Mouse (Mus musculus) kidney, adult 2 months (tissue): ENCODE data around the gene Serp1. TPM values are rescaled to one million over a fixed set of nuclear protein-coding genes. Genes with fewer than 3 reads are reported as not detected.

Source experiments
- DNase-seq: peaks from one replicate; pipeline ENCODE4 v3.0.0; 2021
- H3K27ac ChIP-seq: fragments of 200-500 bp; 2 replicates; pipeline ENCODE4 v1.5.1; 2012; ENCODE audit warnings: low read depth, low read length, control low read depth, inconsistent platforms; ENCODE audit not compliant: insufficient read depth
- H3K27me3 ChIP-seq: fragments of 200-500 bp; replicated peaks from 2 replicates; pipeline ENCODE4 v1.6.1; 2012; ENCODE audit warnings: mild to moderate bottlenecking, moderate library complexity, low read length, inconsistent platforms; ENCODE audit not compliant: control insufficient read depth, insufficient read depth
- H3K36me3 ChIP-seq: fragments of 200-500 bp; 2 replicates; pipeline ENCODE4 v1.6.1; 2012; ENCODE audit warnings: mild to moderate bottlenecking, moderate library complexity, low read length, inconsistent platforms; ENCODE audit not compliant: control insufficient read depth, insufficient read depth
- H3K4me1 ChIP-seq: fragments of 200-500 bp; 2 replicates; pipeline ENCODE4 v1.6.1; 2011; ENCODE audit warnings: low read length; ENCODE audit not compliant: control insufficient read depth, insufficient read depth
- H3K4me3 ChIP-seq: fragments of 200-500 bp; 2 replicates; pipeline ENCODE4 v1.5.1; 2011; ENCODE audit warnings: mild to moderate bottlenecking, low read depth, low read length, control low read depth; ENCODE audit not compliant: insufficient read depth
- CTCF ChIP-seq: fragments of 200-500 bp; conservative IDR thresholded peaks from 2 replicates; pipeline ENCODE4 v1.5.1; 2011; ENCODE audit warnings: low read depth, mild to moderate bottlenecking, control low read depth, low read length, moderate library complexity, mixed read lengths; ENCODE audit not compliant: insufficient read depth, insufficient read length
- POLR2A ChIP-seq: fragments of 200-500 bp; IDR thresholded peaks from one replicate; pipeline ENCODE4 v1.6.1; 2011; ENCODE audit warnings: low read depth, low read length, control low read depth
- WGBS: fragments of 180-500 bp; shearing (Covaris S2); methylation state at CpG from one replicate; pipeline ENCODE4 v1.1.7; 2018; 5-methylcytosine and 5-hydroxymethylcytosine counted together
- polyA plus RNA-seq: library from polyadenylated mRNA; depleted of rRNA; stranded (reverse); fragments of >200 nt; gene quantifications from 2 replicates; pipeline ENCODE4 v1.2.3, GENCODE M21; 2012

The Serp1 gene
- polyA plus RNA-seq, 1 experiment = 32.7 TPM

DNA sequence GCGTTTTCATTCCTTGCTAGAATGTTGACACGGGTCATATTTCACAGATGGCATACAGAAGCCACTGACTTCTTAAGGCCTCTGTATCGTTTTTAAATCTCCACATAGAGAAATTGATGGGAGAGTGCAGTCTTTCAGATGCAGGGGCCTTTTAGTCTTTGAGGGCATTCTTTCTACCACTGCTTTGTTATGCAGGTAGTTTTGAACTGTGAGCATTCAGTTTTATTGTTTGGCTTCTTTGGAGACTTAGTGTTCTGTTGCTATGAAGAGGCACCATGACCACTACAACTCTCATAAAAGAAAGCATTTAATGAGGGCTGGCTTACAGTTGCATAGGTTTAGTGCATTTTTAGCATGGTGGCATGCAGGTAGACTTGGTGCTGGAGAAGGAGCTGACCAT is 10.9 kb upstream of the Serp1 start:
- no peak overlapping the region for H3K27ac ChIP-seq
- DNase-seq = no peak
- no peaks in the 10 kb centered on the region for H3K27me3 ChIP-seq
- no peak overlapping the region for H3K4me3 ChIP-seq
- H3K36me3 ChIP-seq = peaks cover 2% of the 10 kb centered on the region; the same call in 1 of the 2 replicates
- TF ChIP-seq POLR2A (no peak), CTCF (no peak)
- 81% methylated on average over 3 of the region's 3 CpGs for WGBS
- H3K4me1 ChIP-seq = no peaks in the 10 kb centered on the region

GRCm38 (mm10) chr3:58526408-58526737 is 681 bp upstream of the Serp1 start:
- Histone ChIP-seq H3K27ac (no peak overlapping the region), H3K4me3 (peak overlapping the region; percentile 76), H3K36me3 (peaks cover 3% of the 10 kb centered on the region), H3K27me3 (no peaks in the 10 kb centered on the region), H3K4me1 (0 out of 2 replicates have a peak, but pooled peaks cover 2% of the 10 kb centered on the region)
- TF ChIP-seq POLR2A = no peak
- TF ChIP-seq CTCF = no peak
- DNase-seq = no peak
- 6% methylated on average over 4 of the region's 4 CpGs for WGBS

- no peak for TF ChIP-seq POLR2A
- TF ChIP-seq CTCF = no peak
- peak overlapping the region; percentile 95 for H3K4me3 ChIP-seq
- under 1% methylated on average over 40 of the region's 40 CpGs for WGBS
- 0 out of 2 replicates have a peak, but pooled peaks cover 2% of the 10 kb centered on the region for H3K4me1 ChIP-seq
- H3K27ac ChIP-seq = peak overlapping the region; percentile 93
- no peak for DNase-seq
- H3K36me3 ChIP-seq = peaks cover 5% of the 10 kb centered on the region
- H3K27me3 ChIP-seq = no peaks in the 10 kb centered on the region
Observed at GRCm38 (mm10) chr3:58525166-58525565, 526 bp downstream of the Serp1 start.

GRCm38 (mm10) chr3:58524246-58524645 is 1.4 kb downstream of the Serp1 start:
- no peak for TF ChIP-seq CTCF
- no peak for TF ChIP-seq POLR2A
- peaks cover 5% of the 10 kb centered on the region for H3K36me3 ChIP-seq
- peak overlapping the region; percentile 95 for H3K4me3 ChIP-seq
- H3K27me3 ChIP-seq = no peaks in the 10 kb centered on the region
- peak; percentile 31 for DNase-seq
- WGBS = 22% methylated on average over 4 of the region's 4 CpGs
- no peak overlapping the region for H3K27ac ChIP-seq
- 0 out of 2 replicates have a peak, but pooled peaks cover 2% of the 10 kb centered on the region for H3K4me1 ChIP-seq

- TF ChIP-seq POLR2A = no peak
- no peak for TF ChIP-seq CTCF
- 89% methylated on average over 3 of the region's 3 CpGs for WGBS
- 0 out of 2 replicates have a peak, but pooled peaks cover 2% of the 10 kb centered on the region for H3K4me1 ChIP-seq
- H3K27me3 ChIP-seq = no peaks in the 10 kb centered on the region
- no peak overlapping the region for H3K27ac ChIP-seq
- H3K4me3 ChIP-seq = no peak overlapping the region
- peaks cover 5% of the 10 kb centered on the region for H3K36me3 ChIP-seq
- no peak for DNase-seq
Observed at GRCm38 (mm10) chr3:58523386-58523785, 2.3 kb downstream of the Serp1 start.

DNA sequence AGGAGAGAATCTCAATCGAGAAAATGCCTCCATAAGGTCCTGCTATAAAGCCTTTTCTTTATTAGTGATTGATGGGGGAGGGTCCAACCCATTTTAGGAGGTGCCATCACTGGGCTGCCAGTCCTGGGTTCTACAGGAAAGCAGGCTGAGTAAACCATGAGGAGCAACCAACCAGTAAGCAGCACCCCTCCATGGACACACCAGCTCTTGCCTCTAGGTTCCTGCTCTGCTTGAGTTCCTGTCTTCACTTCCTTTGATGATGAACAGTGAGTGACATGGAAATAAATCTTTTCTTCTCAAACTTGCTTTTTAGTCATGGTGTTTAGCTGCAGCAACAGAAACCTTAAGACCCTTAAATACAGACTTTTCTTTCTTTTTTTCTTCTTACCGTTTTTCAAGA is 4.3 kb downstream of the Serp1 start:
- Histone ChIP-seq H3K36me3 (peaks cover 5% of the 10 kb centered on the region), H3K27me3 (no peaks in the 10 kb centered on the region), H3K4me3 (no peak overlapping the region), H3K27ac (no peak overlapping the region), H3K4me1 (0 out of 2 replicates have a peak, but pooled peaks cover 2% of the 10 kb centered on the region)
- no peak for TF ChIP-seq CTCF
- TF ChIP-seq POLR2A = no peak
- DNase-seq = no peak
- 88% methylated on average over 2 of the region's 2 CpGs for WGBS

DNA sequence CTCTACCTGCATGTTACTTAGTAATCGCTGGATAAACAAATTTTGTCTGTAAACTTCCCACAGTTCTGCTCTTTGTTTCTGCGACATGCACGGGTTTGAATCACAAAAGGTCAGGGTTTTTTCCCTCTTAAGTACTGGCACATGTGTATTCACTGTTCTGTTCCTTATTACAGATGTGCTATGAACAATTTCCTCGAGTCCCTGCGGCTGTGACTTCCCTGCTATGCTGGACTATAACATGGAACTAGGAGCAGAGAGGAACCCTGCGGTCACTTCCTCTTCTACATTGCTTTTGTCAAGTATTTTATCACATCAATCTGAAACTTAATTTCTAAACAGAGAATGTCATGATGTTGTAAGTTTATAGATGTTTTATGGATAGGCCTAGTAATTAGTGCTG is 5.4 kb downstream of the Serp1 start:
- no peak overlapping the region for H3K27ac ChIP-seq
- DNase-seq = no peak

DNA sequence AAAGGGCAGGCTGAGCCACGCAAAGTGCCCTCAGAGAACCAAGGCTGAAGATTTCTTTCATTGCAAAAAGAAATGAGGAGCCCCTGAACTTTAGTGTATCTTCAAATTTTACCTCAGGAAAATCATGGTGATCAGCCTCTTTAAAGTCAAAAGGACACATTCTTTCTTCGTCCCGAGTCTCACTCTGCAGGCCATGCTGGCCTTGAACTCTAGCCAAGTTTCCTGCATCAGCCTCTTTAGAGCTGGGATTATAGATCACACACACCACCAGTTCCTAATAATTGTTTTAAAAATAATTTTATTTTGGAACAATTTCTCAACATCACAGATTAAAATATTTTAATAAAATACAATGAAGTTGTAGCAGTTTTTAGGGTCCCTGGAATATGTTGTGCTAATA is 6.2 kb downstream of the Serp1 start:
- H3K4me1 ChIP-seq = 0 out of 2 replicates have a peak, but pooled peaks cover 2% of the 10 kb centered on the region
- DNase-seq = no peak
- TF ChIP-seq POLR2A = no peak
- TF ChIP-seq CTCF = no peak
- H3K27me3 ChIP-seq = no peaks in the 10 kb centered on the region
- no peak overlapping the region for H3K27ac ChIP-seq
- H3K4me3 ChIP-seq = no peak overlapping the region
- H3K36me3 ChIP-seq = peaks cover 5% of the 10 kb centered on the region
- WGBS = 37% methylated on average over 3 of the region's 3 CpGs

More for the DNA sequence above, 5.4 kb downstream of the Serp1 start:
- Histone ChIP-seq H3K4me3 (no peak overlapping the region), H3K4me1 (0 out of 2 replicates have a peak, but pooled peaks cover 2% of the 10 kb centered on the region), H3K36me3 (peaks cover 5% of the 10 kb centered on the region), H3K27me3 (no peaks in the 10 kb centered on the region)
- TF ChIP-seq POLR2A (no peak), CTCF (no peak)
- 85% methylated on average over 6 of the region's 6 CpGs for WGBS
